Mouse (Mus musculus) megakaryocyte, embryonic 14.5 days (primary cell): Measurements from ENCODE around the gene Gbp7.
"Not testable (repeated sequence)": the region's sequence is repeated elsewhere in the genome, so short reads cannot be mapped to it uniquely, and the experiment has no call there.

Source experiments
- FLI1 ChIP-seq: IDR thresholded peaks from 2 replicates; pipeline ENCODE4 v1.6.1; 2012; ENCODE audit warnings: low read length, inconsistent platforms, mixed read lengths
- GATA1 ChIP-seq: IDR thresholded peaks from 3 replicates; pipeline ENCODE4 v1.6.1; 2012; ENCODE audit warnings: mixed read lengths, low read length, inconsistent platforms, borderline replicate concordance

DNA sequence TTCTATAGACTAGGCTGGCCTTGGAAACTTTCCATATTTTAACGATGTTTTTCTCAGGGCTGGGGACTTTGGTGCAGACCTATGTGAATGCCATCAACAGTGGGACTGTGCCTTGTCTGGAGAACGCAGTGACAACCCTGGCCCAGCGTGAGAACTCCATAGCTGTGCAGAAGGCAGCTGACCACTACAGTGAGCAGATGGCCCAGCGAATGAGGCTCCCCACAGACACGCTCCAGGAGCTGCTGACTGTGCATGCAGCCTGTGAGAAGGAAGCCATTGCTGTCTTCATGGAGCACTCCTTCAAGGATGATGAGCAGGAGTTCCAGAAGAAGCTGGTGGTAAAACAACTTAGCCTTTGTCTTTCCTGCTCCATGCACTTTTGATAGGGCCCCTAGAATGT is 37.3 kb downstream of the Gbp7 start:
- not testable (repeated sequence) for TF ChIP-seq GATA1, FLI1
